Mouse (Mus musculus) limb, embryonic 14.5 days (tissue): ENCODE data around the gene Zfp229. TPM values are rescaled to one million over a fixed set of nuclear protein-coding genes. Genes with fewer than 3 reads are reported as not detected.
"Not testable (repeated sequence)": the region's sequence is repeated elsewhere in the genome, so short reads cannot be mapped to it uniquely, and the experiment has no call there.

ENCODE experiments used
- ATAC-seq: fragments of 200-750 bp; cut with Nextera tagmentation; 2 replicates; pipeline ENCODE4 v1.8.0; 2017; ENCODE audit warnings: low read depth, moderate number of reproducible peaks, moderate TSS enrichment; ENCODE audit not compliant: low FRiP score
- DNase-seq: peaks from one replicate; pipeline ENCODE4 v3.0.0-alpha.2; 2015; ENCODE audit warnings: low spot score
- H3K27ac ChIP-seq: fragments of 300-500 bp; sonication (generic); replicated peaks from 2 replicates; pipeline ENCODE4 v1.5.1; 2014; ENCODE audit warnings: low read depth, mild to moderate bottlenecking, low read length, moderate library complexity, mixed read lengths
- H3K27me3 ChIP-seq: fragments of 300-500 bp; sonication (generic); 2 replicates; pipeline ENCODE4 v1.6.1; 2014; ENCODE audit warnings: low read length, mixed read lengths; ENCODE audit not compliant: control insufficient read depth, insufficient read depth
- H3K36me3 ChIP-seq: fragments of 300-500 bp; sonication (generic); 2 replicates; pipeline ENCODE4 v1.6.1; 2014; ENCODE audit warnings: mild to moderate bottlenecking, low read length, moderate library complexity, mixed read lengths; ENCODE audit not compliant: control insufficient read depth, insufficient read depth
- H3K4me1 ChIP-seq: fragments of 300-500 bp; sonication (generic); 2 replicates; pipeline ENCODE4 v1.6.1; 2014; ENCODE audit warnings: antibody characterized with exemption, low read length, mixed read lengths; ENCODE audit not compliant: control insufficient read depth, insufficient read depth
- H3K4me2 ChIP-seq: fragments of 300-500 bp; sonication (generic); replicated peaks from 2 replicates; pipeline ENCODE4 v1.6.1; 2014; ENCODE audit warnings: low read depth, mild to moderate bottlenecking, low read length, moderate library complexity; ENCODE audit not compliant: severe bottlenecking
- H3K4me3 ChIP-seq: fragments of 300-500 bp; sonication (generic); replicated peaks from 2 replicates; pipeline ENCODE4 v1.5.1; 2014; ENCODE audit warnings: low read length
- H3K9ac ChIP-seq: fragments of 300-500 bp; sonication (generic); 2 replicates; pipeline ENCODE4 v1.6.1; 2014; ENCODE audit warnings: mild to moderate bottlenecking, low read depth, low read length, moderate library complexity; ENCODE audit not compliant: severe bottlenecking
- H3K9me3 ChIP-seq: fragments of 300-500 bp; sonication (generic); 2 replicates; pipeline ENCODE4 v1.6.1; 2016; ENCODE audit warnings: low read length; ENCODE audit not compliant: control insufficient read depth
- POLR2A ChIP-seq: fragments of 200-500 bp; IDR thresholded peaks from 2 replicates; pipeline ENCODE4 v1.8.0; 2012; ENCODE audit warnings: inconsistent platforms, mild to moderate bottlenecking, moderate library complexity, borderline replicate concordance; ENCODE audit not compliant: insufficient read depth, insufficient read length; ENCODE audit errors: extremely low read depth
- WGBS: fragments of 180-500 bp; shearing (Covaris S2); extraction: QIAGEN DNeasy Blood & Tissue Kit; methylation state at CpG from one replicate; pipeline ENCODE4 v1.1.7; 2014; 5-methylcytosine and 5-hydroxymethylcytosine counted together
- polyA plus RNA-seq, 2 experiments: library from polyadenylated mRNA; depleted of rRNA in 1 of 2; stranded (reverse) in 1 of 2; unstranded in 1 of 2; fragments of >200 nt; fragmentation: Nextera tagmentation in 1 of 2; extraction: Ambion mirVana in 1 of 2; gene quantifications; 2 replicates each; pipeline versions ENCODE4 v1.2.1 to v1.2.3; 2012 to 2014

Zfp229 gene
- polyA plus RNA-seq (2012; rRNA removed) (6.3 and 7.0 TPM in 2 replicates), polyA plus RNA-seq (2014; fragmentation: Nextera tagmentation; extraction: Ambion mirVana) (7.2 and 7.4 TPM in 2 replicates)

DNA sequence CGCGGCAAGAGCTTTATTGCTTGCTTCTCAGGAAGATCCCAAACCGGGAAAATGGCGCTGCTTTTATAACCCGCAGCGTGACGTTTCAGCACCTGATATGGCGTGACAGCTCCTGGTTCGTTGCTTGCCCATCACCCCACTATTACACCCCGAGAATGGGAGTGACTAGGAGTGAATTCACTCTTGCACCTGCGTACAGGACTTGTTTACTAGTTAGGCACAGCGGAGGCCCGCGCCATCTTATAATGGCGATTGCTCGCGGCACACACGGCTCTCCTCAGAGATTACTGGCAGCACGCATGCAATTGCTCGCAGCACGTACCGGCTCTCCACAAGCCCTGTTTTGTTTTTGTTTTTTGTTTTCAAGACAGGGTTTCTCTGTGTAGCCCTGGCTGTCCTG is at the start of gene Zfp229:
Zfp229 (plus strand) TSS at position 301 of the 400 bp plus-strand sequence.
- H3K9me3 ChIP-seq, H3K9ac ChIP-seq, H3K27me3 ChIP-seq, H3K4me2 ChIP-seq, ATAC-seq, DNase-seq, H3K4me3 ChIP-seq, H3K36me3 ChIP-seq, H3K4me1 ChIP-seq, H3K27ac ChIP-seq: not testable (repeated sequence)
- 95% methylated on average over 6 of the region's 22 CpGs for whole genome bisulfite sequencing

- Histone ChIP-seq H3K4me2 (no peak within 1 kb of the TSS), H3K9me3 (no peaks in the 10 kb centered on the region), H3K4me1 (no peaks in the 10 kb centered on the region), H3K36me3 (peaks cover 16% of the 10 kb centered on the region), H3K27me3 (no peaks in the 10 kb centered on the region), H3K4me3 (no peak within 1 kb of the TSS), H3K9ac (no peak within 1 kb of the TSS), H3K27ac (no peak within 1 kb of the TSS)
- DNase-seq (no peak), ATAC-seq (no peak)
- WGBS: 93% methylated on average over 3 of the region's 3 CpGs
- no peak for TF ChIP-seq POLR2A
These were observed 39.0 kb upstream of the Zfp229 start, which contains the start of gene Gm10226 for GRCm38 (mm10) chr17:21691560-21691959. Gm10226 (plus strand) TSS chr17:21691860.

DNA sequence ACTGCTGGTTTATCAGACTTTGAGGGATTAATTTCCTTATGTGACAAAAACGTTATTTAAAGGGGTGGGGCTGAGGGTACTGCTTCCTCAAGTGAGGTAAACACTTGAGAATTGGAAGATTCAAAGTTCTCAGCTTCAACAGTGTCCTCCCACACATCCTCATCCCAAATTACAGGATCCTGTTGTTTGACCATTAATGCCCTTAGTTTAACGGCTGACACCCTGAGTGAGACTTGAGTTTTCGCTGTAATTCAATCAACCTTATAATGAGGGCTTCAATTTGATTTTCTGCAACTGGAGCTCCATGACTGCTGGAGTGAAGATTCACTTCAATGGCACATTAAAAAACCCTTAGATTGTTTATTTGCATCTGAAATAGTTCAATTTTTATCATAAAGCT is 37.3 kb upstream of the Zfp229 start:
- DNase-seq: no peak
- WGBS: 79% methylated on average over 3 of the region's 3 CpGs
- H3K9me3 ChIP-seq: no peaks in the 10 kb centered on the region
- no peak overlapping the region for H3K4me3 ChIP-seq
- H3K9ac ChIP-seq: no peak overlapping the region
- no peak overlapping the region for H3K27ac ChIP-seq
- no peak overlapping the region for H3K4me2 ChIP-seq
- H3K27me3 ChIP-seq: no peaks in the 10 kb centered on the region
- H3K36me3 ChIP-seq: peaks cover 16% of the 10 kb centered on the region
- no peak for TF ChIP-seq POLR2A
- ATAC-seq: no peak
- no peaks in the 10 kb centered on the region for H3K4me1 ChIP-seq

GRCm38 (mm10) chr17:21696073-21696472 is 34.5 kb upstream of the Zfp229 start:
- no peak for ATAC-seq
- DNase-seq: no peak
- Histone ChIP-seq H3K36me3 (peaks cover 5% of the 10 kb centered on the region; the same call in 1 of the 2 replicates), H3K4me1 (no peaks in the 10 kb centered on the region), H3K4me3 (no peak overlapping the region), H3K9ac (no peak overlapping the region), H3K27ac (no peak overlapping the region), H3K27me3 (no peaks in the 10 kb centered on the region), H3K4me2 (no peak overlapping the region), H3K9me3 (no peaks in the 10 kb centered on the region)
- no peak for TF ChIP-seq POLR2A

GRCm38 (mm10) chr17:21702281-21703240 is 28.0 kb upstream of the Zfp229 start:
- 47% methylated on average over 5 of the region's 5 CpGs for WGBS
- no peaks in the 10 kb centered on the region for H3K36me3 ChIP-seq
- H3K4me1 ChIP-seq: no peaks in the 10 kb centered on the region
- no peak overlapping the region for H3K4me3 ChIP-seq
- DNase-seq (no peak), ATAC-seq (no peak)
- TF ChIP-seq POLR2A: no peak
- no peaks in the 10 kb centered on the region for H3K27me3 ChIP-seq
- no peak overlapping the region for H3K27ac ChIP-seq
- no peak overlapping the region for H3K9ac ChIP-seq
- H3K4me2 ChIP-seq: no peak overlapping the region
- no peaks in the 10 kb centered on the region for H3K9me3 ChIP-seq
